Mouse (Mus musculus) spleen, postnatal 10 days (tissue): ENCODE measurements around the gene Rabgap1l.

Experiments used
- DNase-seq, 2 experiments: peaks; one replicate each; pipeline ENCODE4 v3.0.0; 2021 to 2022; ENCODE audit warnings: low spot score in 2 of 2

Rabgap1l gene

GRCm38 (mm10) chr1:160194529-160195336 is 598.3 kb downstream of the Rabgap1l start, which contains the start of gene Mrps14:
Gene Mrps14, plus strand, starts transcription at chr1:160195215.
- peak; percentile 97 to 99 for DNase-seq

- no peak for DNase-seq
Observed at GRCm38 (mm10) chr1:160184506-160184905, 608.5 kb downstream of the Rabgap1l start.

DNA sequence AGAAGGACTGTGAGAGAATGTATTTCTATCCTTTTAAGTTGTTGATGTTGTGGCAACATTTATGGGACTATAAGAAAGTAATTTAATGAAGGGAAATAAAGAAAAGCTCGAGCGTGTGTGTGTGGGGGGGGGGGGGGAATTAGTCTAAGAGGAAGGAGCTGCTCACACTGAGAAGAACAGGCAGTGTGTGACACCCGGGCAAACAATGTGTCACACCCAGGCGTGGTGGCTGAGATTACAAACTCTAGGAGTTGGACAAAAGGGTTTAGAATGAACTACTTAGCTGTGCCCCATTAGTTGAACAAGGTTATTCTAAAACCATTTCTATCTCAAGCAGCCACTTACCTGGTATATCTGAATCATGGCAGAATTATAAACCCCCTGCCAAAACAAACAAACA is 611.8 kb downstream of the Rabgap1l start:
- DNase-seq: no peak

- no peak for DNase-seq
Observed at GRCm38 (mm10) chr1:160176903-160177302, 616.1 kb downstream of the Rabgap1l start.
